Mouse (Mus musculus) c-Kit-positive CD71-positive TER-119-negative erythroid progenitor cells, embryonic 14.5 days (primary cell): ENCODE measurements around the gene Apbb2.
"Not testable (repeated sequence)": the region's sequence is repeated elsewhere in the genome, so short reads cannot be mapped to it uniquely, and the experiment has no call there.

Experiments used
- DNase-seq: peaks from one replicate; pipeline ENCODE4 v3.0.0-alpha.2; 2013; ENCODE audit warnings: low read depth

The Apbb2 gene

DNA sequence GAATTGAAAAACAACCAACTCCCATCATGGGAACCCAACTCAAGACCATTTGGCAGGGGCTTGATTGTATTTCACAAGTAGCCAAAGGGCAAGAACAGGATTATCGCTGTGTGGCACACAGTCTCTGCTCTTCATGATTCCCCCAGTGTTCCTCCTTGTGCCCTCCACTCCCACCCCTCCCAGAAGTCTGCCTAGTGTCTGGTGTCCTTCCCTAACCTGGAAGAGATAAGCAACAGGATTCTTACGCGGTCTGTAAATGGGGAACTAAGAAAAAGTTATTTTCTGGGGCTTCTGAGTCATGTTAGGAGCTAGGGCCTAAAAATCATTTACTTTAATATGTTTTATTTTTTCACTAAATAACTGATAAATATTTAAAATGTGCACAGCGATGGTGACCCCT lies 323.6 kb downstream of the Apbb2 start:
- no peak for DNase-seq

- DNase-seq: no peak
These were observed 324.4 kb downstream of the Apbb2 start for GRCm38 (mm10) chr5:66294106-66294625.

- DNase-seq: no peak
These were observed 337.8 kb downstream of the Apbb2 start for GRCm38 (mm10) chr5:66280742-66281141.

DNA sequence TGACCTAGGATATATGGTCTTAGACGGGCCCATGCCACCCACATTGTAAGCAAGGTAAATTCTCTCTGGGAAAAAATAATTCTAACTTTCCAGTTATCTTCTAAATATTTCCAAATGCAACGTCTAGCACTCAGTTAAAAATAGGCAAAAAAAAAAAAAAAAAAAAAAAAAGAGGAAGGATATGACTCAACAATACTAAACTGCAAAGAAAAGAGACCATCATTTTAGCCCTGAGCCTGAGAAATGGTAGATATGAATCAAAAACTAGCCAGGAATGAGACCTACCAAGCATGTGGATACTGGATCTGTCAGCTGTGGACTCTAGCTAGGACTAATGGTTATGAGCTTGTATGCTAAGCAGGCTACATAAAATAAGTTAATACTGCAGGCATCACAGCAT lies 338.9 kb downstream of the Apbb2 start:
- DNase-seq: no peak

DNA sequence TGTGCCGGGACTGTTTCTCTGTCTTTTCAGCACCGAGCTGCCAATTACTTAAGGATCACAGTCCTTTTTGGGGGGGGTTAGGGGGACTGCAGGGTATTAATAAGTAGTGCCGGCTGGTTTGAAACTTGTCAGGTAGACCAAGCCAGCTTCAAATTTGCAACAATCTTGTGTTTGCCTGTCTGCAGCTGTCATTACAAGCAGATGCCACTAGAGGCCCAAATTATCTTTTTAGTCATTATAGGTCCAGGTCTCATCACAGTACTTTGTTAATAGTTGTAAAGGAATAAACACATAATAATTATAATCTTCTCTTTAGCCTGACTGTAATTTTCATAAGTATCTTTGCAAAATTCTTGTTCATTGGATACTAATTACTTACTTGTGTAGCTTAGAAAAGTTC lies 344.2 kb downstream of the Apbb2 start:
- no peak for DNase-seq

GRCm38 (mm10) chr5:66271141-66271540 lies 347.4 kb downstream of the Apbb2 start:
- DNase-seq: no peak

DNA sequence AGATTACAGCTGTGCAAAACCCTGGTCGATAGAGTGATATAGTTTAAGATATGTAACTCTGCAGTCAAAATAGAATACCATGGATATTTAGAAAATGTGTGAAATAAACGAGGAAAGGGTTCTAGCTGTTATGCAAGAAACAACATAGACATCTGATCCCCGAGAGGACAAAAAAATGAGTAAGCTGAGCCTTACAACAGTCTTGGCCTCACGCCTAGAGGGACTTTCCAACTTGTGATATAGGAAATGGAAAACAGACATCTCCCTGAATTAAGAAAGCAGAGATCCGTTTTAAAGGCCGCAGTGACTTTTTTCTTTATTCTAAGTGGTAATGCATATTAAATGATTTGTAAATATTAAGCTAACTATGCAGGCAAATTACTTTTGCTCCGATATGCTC lies 349.0 kb downstream of the Apbb2 start:
- no peak for DNase-seq

DNA sequence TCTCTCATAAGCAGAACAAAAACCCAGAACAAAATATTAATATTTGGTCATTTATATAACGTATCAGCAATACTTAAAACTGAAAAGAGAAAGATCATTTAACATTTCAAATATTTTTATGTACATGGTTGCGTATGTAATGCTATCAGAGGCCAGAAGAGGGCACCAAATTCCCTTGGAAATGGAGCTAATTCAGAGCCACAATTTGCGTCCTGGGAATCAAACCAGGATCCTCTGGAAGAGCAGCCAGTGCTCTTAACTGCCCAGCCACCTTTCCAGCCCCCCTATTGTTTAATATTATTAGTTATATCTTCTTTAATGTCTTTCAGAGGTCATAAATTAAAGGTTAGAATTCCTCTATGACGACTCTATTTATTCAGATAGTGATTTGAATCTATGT lies 355.2 kb downstream of the Apbb2 start:
- DNase-seq: peak; percentile 5

- no peak for DNase-seq
These were observed 356.1 kb downstream of the Apbb2 start for GRCm38 (mm10) chr5:66262475-66262874.

DNA sequence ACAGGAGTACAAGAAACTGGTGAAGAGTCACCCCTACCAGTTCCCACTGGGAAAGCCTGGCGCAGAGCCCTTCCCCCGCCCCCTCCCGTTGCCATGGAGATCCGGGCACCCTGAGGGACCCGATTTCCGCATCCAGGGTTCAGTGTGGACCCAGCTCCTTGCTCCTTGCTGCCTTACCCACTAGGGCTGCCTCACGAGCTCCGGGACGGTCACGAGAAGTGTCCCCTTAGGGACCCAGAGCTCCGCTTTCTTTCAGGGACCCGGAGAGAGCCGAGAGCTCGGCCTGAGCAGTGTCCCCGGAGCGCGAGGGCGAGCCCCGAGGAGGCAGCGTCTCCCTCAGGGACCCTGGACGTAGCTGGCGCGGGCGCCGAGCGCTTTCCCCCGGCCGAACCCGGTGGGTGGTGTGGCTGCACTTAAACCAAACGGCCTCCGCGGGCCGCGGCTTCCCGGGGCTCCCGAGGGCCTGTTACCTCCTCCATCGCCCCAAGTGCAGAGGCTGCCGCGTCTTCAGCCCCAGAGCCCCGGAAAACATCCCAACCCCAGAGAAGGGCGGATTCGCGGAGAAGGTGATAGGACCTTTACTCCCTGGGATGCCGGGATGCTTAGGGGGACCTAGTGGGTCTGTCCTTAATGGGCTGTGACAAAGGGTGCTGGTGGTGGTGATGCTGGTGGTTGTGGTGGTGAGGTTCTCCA lies 358.7 kb downstream of the Apbb2 start, which contains the start of gene Nsun7:
Nsun7 (plus strand) TSS at position 142 of the 693 bp plus-strand sequence.
- DNase-seq: no peak

- DNase-seq: not testable (repeated sequence)
These were observed 359.2 kb downstream of the Apbb2 start for GRCm38 (mm10) chr5:66259431-66259755.

DNA sequence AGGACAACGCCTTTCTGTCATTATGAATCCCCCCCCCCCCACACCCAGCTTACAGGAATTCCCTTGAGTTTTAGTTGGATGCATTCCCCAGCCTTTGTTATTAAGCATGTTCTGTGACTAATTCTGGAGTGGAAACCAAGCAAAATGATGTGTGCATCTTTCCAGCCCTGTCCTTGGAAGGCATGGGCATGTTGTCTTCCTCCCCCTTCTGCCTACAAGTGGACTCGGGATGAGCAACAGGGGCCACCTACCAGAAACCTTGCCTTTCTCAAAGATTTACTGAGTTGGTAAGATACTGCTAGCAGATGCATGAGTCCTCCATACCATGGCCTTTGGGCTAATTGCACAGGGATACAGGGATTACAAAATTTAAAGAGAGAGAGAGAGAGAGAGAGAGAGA lies 359.6 kb downstream of the Apbb2 start:
- DNase-seq: no peak

DNA sequence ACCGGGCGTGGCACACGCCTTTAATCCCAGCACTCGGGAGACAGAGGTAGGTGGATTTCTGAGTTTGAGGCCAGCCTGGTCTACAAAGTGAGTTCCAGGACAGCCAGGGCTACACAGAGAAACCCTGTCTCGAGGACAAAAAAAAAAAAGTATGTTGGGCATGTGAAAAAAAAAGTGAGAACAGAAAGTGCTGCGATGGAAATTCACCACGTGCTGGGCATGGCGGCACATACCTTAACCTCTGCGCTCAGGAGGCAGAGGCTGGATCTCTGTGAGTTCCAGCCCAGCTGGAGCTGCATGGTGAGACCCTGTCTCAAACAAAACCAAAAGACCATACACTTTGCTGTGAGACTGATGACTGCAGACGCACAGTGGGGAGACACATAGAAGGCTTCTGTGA lies 363.5 kb downstream of the Apbb2 start:
- no peak for DNase-seq

DNA sequence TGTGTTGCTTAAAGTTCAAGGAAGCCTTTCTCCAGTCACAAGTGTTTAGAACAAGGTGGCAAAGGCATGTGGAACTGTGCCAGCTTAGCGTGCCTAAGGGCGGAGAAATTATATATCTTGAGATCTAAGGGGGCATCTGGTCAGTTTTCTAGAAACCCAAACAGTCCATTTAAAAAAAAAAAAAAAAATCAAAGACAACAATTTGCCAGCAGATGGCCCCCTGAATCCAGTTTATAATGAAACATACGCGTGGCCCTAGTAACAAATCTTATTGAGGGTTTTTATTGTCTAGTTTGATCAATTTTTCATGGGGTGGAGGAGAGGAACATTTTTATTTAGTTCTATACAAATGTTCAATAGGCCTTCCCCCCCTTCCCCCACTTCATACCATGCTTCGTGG lies 365.4 kb downstream of the Apbb2 start:
- DNase-seq: no peak
